Comparison of ENCODE assay signal across 8 mouse cellular contexts in genomic region chr10:24164137-24164908, GRCm38 (mm10). TPM values are rescaled to one million over a fixed set of nuclear protein-coding genes. Genes with fewer than 3 reads are reported as not detected.
DNase-seq lines count a peak whose midpoint lies in the region; ATAC-seq and TF ChIP-seq lines count a peak whose summit lies in the region.

No protein-coding gene starts in this region.

- H3K4me2 ChIP-seq in forebrain, embryonic 16.5 days (ENCODE audit: low read length): no peak overlapping the region
- H3K4me2 ChIP-seq in forebrain, embryonic 11.5 days (ENCODE audit: low read depth, low read length, severe bottlenecking): no peak overlapping the region
- H3K4me2 ChIP-seq in midbrain, postnatal 0 days (ENCODE audit: low read depth, low read length, poor library complexity, severe bottlenecking): no peak overlapping the region

- no peak for DNase-seq in forebrain, embryonic 11.5 days (ENCODE audit: low spot score)
- DNase-seq in heart, postnatal 10 days: peak; percentile 44 to 51
- peak; percentile 66 to 68 for DNase-seq in kidney, postnatal 36 days
- DNase-seq in midbrain, postnatal 0 days (ENCODE audit: low spot score): peak; percentile 5
- no peak for DNase-seq in right cerebral cortex, postnatal 10 days (ENCODE audit: low spot score in 2 of 2)
- no peak for DNase-seq in layer of hippocampus, postnatal 25 days (ENCODE audit: extremely low spot score in 1 of 2, low spot score in 1 of 2)

- H3K27ac ChIP-seq in forebrain, embryonic 16.5 days (ENCODE audit: low read length): no peak overlapping the region
- H3K27ac ChIP-seq in forebrain, embryonic 11.5 days (ENCODE audit: low read depth, low read length): no peak overlapping the region
- no peak overlapping the region; the same call in 1 of the 2 replicates for H3K27ac ChIP-seq in midbrain, postnatal 0 days (ENCODE audit: low read depth, low read length)

- intact Hi-C loops in heart, postnatal 10 days (cut with DNase I): no loop called here

- TF ChIP-seq CTCF in midbrain, postnatal 0 days (IDR thresholded peaks at IDR 0.05): no peak

- H3K27me3 ChIP-seq in forebrain, embryonic 16.5 days (replicated peaks; ENCODE audit: control insufficient read depth, insufficient read depth, low read length): no peaks in the 10 kb centered on the region
- H3K27me3 ChIP-seq in forebrain, embryonic 11.5 days (ENCODE audit: control insufficient read depth, insufficient read depth, low read length): no peaks in the 10 kb centered on the region
- H3K27me3 ChIP-seq in midbrain, postnatal 0 days (ENCODE audit: insufficient read depth, low read length): no peaks in the 10 kb centered on the region

- 52% methylated on average over 11 of the region's 11 CpGs for WGBS in forebrain, embryonic 16.5 days
- WGBS in forebrain, embryonic 11.5 days: 54% methylated on average over 11 of the region's 11 CpGs
- 37% methylated on average over 11 of the region's 11 CpGs for WGBS in midbrain, postnatal 0 days

- peak; percentile 14; the same call in 1 of the 2 replicates for ATAC-seq in forebrain, embryonic 16.5 days
- no peak for ATAC-seq in forebrain, embryonic 11.5 days (replicated peaks; ENCODE audit: low FRiP score)
- ATAC-seq in activated CD4-positive, CD25-positive, alpha-beta regulatory T cell, adult 4 months: peak; percentile 65
- ATAC-seq in midbrain, postnatal 0 days (ENCODE audit: low FRiP score): no peak

- H3K9me3 ChIP-seq in forebrain, embryonic 16.5 days (ENCODE audit: control insufficient read depth, low read length): no peaks in the 10 kb centered on the region
- no peaks in the 10 kb centered on the region for H3K9me3 ChIP-seq in forebrain, embryonic 11.5 days (ENCODE audit: control insufficient read depth, low read length)
- H3K9me3 ChIP-seq in midbrain, postnatal 0 days (ENCODE audit: low read length): no peaks in the 10 kb centered on the region

- H3K36me3 ChIP-seq in forebrain, embryonic 16.5 days (ENCODE audit: control insufficient read depth, insufficient read depth): peaks cover 2% of the 10 kb centered on the region; the same call in 1 of the 2 replicates
- H3K36me3 ChIP-seq in forebrain, embryonic 11.5 days (ENCODE audit: control insufficient read depth, insufficient read depth, low read length): no peaks in the 10 kb centered on the region
- no peaks in the 10 kb centered on the region for H3K36me3 ChIP-seq in midbrain, postnatal 0 days (ENCODE audit: insufficient read depth, low read length)

- H3K4me3 ChIP-seq in forebrain, embryonic 16.5 days (replicated peaks; ENCODE audit: low read length): no peak overlapping the region
- no peak overlapping the region for H3K4me3 ChIP-seq in forebrain, embryonic 11.5 days (ENCODE audit: low read depth, low read length)
- no peak overlapping the region for H3K4me3 ChIP-seq in midbrain, postnatal 0 days (ENCODE audit: low read depth, low read length)

- peaks cover 17% of the 10 kb centered on the region for H3K4me1 ChIP-seq in forebrain, embryonic 16.5 days (replicated peaks; ENCODE audit: control insufficient read depth, insufficient read depth, low read length)
- H3K4me1 ChIP-seq in forebrain, embryonic 11.5 days (replicated peaks; ENCODE audit: control insufficient read depth, insufficient read depth, low read length): no peaks in the 10 kb centered on the region
- H3K4me1 ChIP-seq in midbrain, postnatal 0 days (ENCODE audit: insufficient read depth, low read length): no peaks in the 10 kb centered on the region

- no peak overlapping the region for H3K9ac ChIP-seq in forebrain, embryonic 16.5 days (replicated peaks; ENCODE audit: low read depth, low read length)
- no peak overlapping the region for H3K9ac ChIP-seq in forebrain, embryonic 11.5 days (ENCODE audit: low read length)
- no peak overlapping the region for H3K9ac ChIP-seq in midbrain, postnatal 0 days (replicated peaks; ENCODE audit: low read length, poor library complexity, severe bottlenecking)

RNA-seq across cellular contexts. Expression of gene Stx7, which starts 15.2 kb away (rescaled TPM):
- 287 and 301 TPM in 2 replicates for polyA plus RNA-seq in forebrain, embryonic 16.5 days (2015; fragmentation: Nextera tagmentation; extraction: Ambion mirVana)
- 78.5 and 87.3 TPM in 2 replicates for polyA plus RNA-seq in forebrain, embryonic 11.5 days (2014; fragmentation: Nextera tagmentation; extraction: Ambion mirVana)
- polyA plus RNA-seq in activated CD4-positive, CD25-positive, alpha-beta regulatory T cell, adult 4 months (2017; shearing (Covaris generic)): 10 to 100 TPM; 23.3 to 33.2 TPM
- 10 to 100 TPM; 44.9 to 54.6 TPM for total RNA-seq in heart, postnatal 10 days (2021)
- 144 and 180 TPM in 2 replicates for total RNA-seq in midbrain, postnatal 0 days (2014; rRNA removed)
- 349 and 358 TPM in 2 replicates for polyA plus RNA-seq in midbrain, postnatal 0 days (2015; fragmentation: Nextera tagmentation; extraction: Ambion mirVana)
- total RNA-seq in layer of hippocampus, postnatal 25 days (2021): 100 to 1,000 TPM; 130 to 131 TPM

RNA-seq across cellular contexts. Expression of gene Taar9, which starts 55.0 kb away (rescaled TPM):
- not detected in 2 replicates for polyA plus RNA-seq in forebrain, embryonic 16.5 days (2015; fragmentation: Nextera tagmentation; extraction: Ambion mirVana)
- not detected in 2 replicates for polyA plus RNA-seq in forebrain, embryonic 11.5 days (2014; fragmentation: Nextera tagmentation; extraction: Ambion mirVana)
- not detected for polyA plus RNA-seq in activated CD4-positive, CD25-positive, alpha-beta regulatory T cell, adult 4 months (2017; shearing (Covaris generic))
- total RNA-seq in heart, postnatal 10 days (2021): not detected
- total RNA-seq in midbrain, postnatal 0 days (2014; rRNA removed): not detected in 2 replicates
- polyA plus RNA-seq in midbrain, postnatal 0 days (2015; fragmentation: Nextera tagmentation; extraction: Ambion mirVana): not detected in 2 replicates
- total RNA-seq in layer of hippocampus, postnatal 25 days (2021): not detected

RNA-seq across cellular contexts. Expression of gene Moxd1, which starts 59.0 kb away (rescaled TPM):
- polyA plus RNA-seq in forebrain, embryonic 16.5 days (2015; fragmentation: Nextera tagmentation; extraction: Ambion mirVana): 2.0 and 2.4 TPM in 2 replicates
- 2.6 and 2.9 TPM in 2 replicates for polyA plus RNA-seq in forebrain, embryonic 11.5 days (2014; fragmentation: Nextera tagmentation; extraction: Ambion mirVana)
- polyA plus RNA-seq in activated CD4-positive, CD25-positive, alpha-beta regulatory T cell, adult 4 months (2017; shearing (Covaris generic)): not detected
- 1 to 10 TPM in 1 of 2 experiments, under 1 TPM in 1; 0.92 to 1.5 TPM for total RNA-seq in heart, postnatal 10 days (2021)
- total RNA-seq in midbrain, postnatal 0 days (2014; rRNA removed): 5.1 and 10.8 TPM in 2 replicates
- polyA plus RNA-seq in midbrain, postnatal 0 days (2015; fragmentation: Nextera tagmentation; extraction: Ambion mirVana): 1.1 and 1.4 TPM in 2 replicates
- total RNA-seq in layer of hippocampus, postnatal 25 days (2021): 1 to 10 TPM; 7.5 to 8.5 TPM

Comparison
In these comparisons a context has a peak if more than half of its experiments do, and no peak if none do; other contexts are left out.
1. ATAC-seq: peak in forebrain, embryonic 16.5 days (single experiment) and activated CD4-positive, CD25-positive, alpha-beta regulatory T cell, adult 4 months (single experiment); none in forebrain, embryonic 11.5 days (single experiment) and midbrain, postnatal 0 days (single experiment).
2. DNase-seq: peak in heart, postnatal 10 days (2 of 2), kidney, postnatal 36 days (2 of 2) and midbrain, postnatal 0 days (single experiment); none in forebrain, embryonic 11.5 days (single experiment), right cerebral cortex, postnatal 10 days (0 of 2) and layer of hippocampus, postnatal 25 days (0 of 2).